Mouse (Mus musculus) neural tube, embryonic 14.5 days (tissue): ENCODE measurements around the gene Msrb1. TPM values are rescaled to one million over a fixed set of nuclear protein-coding genes. Genes with fewer than 3 reads are reported as not detected.

Experiments
- ATAC-seq: fragments of 200-750 bp; cut with Nextera tagmentation; 2 replicates; pipeline ENCODE4 v1.8.0; 2017; ENCODE audit warnings: low read depth, mild to moderate bottlenecking, moderate TSS enrichment, moderate library complexity
- H3K27ac ChIP-seq: fragments of 300-500 bp; sonication (generic); 2 replicates; pipeline ENCODE4 v1.5.1; 2014; ENCODE audit warnings: low read depth, mild to moderate bottlenecking, control low read depth, low read length, moderate library complexity, mixed read lengths
- H3K27me3 ChIP-seq: fragments of 300-500 bp; sonication (generic); 2 replicates; pipeline ENCODE4 v1.6.1; 2014; ENCODE audit warnings: low read length; ENCODE audit not compliant: control insufficient read depth, insufficient read depth
- H3K36me3 ChIP-seq: fragments of 300-500 bp; sonication (generic); 2 replicates; pipeline ENCODE4 v1.6.1; 2014; ENCODE audit warnings: low read length, mixed read lengths; ENCODE audit not compliant: control insufficient read depth, insufficient read depth
- H3K4me1 ChIP-seq: fragments of 300-500 bp; sonication (generic); 2 replicates; pipeline ENCODE4 v1.6.1; 2014; ENCODE audit warnings: low read length; ENCODE audit not compliant: control insufficient read depth, insufficient read depth
- H3K4me2 ChIP-seq: fragments of 300-500 bp; sonication (generic); 2 replicates; pipeline ENCODE4 v1.6.1; 2014; ENCODE audit warnings: mild to moderate bottlenecking, low read depth, low read length, control low read depth
- H3K4me3 ChIP-seq: fragments of 300-500 bp; sonication (generic); 2 replicates; pipeline ENCODE4 v1.5.1; 2014; ENCODE audit warnings: low read depth, low read length, control low read depth, mixed read lengths
- H3K9ac ChIP-seq: fragments of 300-500 bp; sonication (generic); replicated peaks from 2 replicates; pipeline ENCODE4 v1.6.1; 2014; ENCODE audit warnings: low read depth, mild to moderate bottlenecking, control low read depth, low read length, mixed read lengths
- H3K9me3 ChIP-seq: fragments of 300-500 bp; sonication (generic); 2 replicates; pipeline ENCODE4 v1.6.1; 2016; ENCODE audit warnings: low read length; ENCODE audit not compliant: control insufficient read depth
- WGBS: fragments of 180-500 bp; shearing (Covaris S2); extraction: QIAGEN DNeasy Blood & Tissue Kit; methylation state at CpG from one replicate; pipeline ENCODE4 v1.1.7; 2014; 5-methylcytosine and 5-hydroxymethylcytosine counted together
- polyA plus RNA-seq: library from polyadenylated mRNA; unstranded; fragments of >200 nt; fragmentation: Nextera tagmentation; extraction: Ambion mirVana; gene quantifications from 2 replicates; pipeline ENCODE4 v1.2.1, GENCODE M21; 2014

The Msrb1 gene
- polyA plus RNA-seq, 1 experiment from 2014 or later: 27.7 TPM

DNA sequence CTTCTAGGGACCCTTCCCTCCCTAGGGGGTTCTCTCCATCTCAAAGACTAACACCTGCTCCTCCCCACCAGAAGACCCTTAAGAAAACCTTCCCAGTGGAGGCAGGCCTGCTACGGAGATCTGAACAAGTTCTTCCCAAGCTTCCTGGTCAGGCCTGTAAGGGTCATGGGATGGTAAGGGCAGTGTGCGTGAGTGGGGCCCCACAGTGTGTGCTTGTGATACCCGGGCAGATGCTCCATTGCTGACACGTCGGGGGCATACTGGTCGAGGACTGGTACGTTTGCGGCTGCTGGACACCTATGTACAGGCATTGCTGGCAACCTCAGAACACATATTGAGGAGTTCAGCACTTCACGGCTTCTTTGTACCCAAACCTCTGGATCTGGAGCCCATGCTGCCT is 37.7 kb upstream of the Msrb1 start:
- WGBS: 66% methylated on average over 9 of the region's 9 CpGs
- ATAC-seq: no peak
- H3K4me1 ChIP-seq: peaks cover 11% of the 10 kb centered on the region; the same call in 1 of the 2 replicates
- H3K36me3 ChIP-seq: peaks cover 32% of the 10 kb centered on the region
- no peak overlapping the region for H3K4me3 ChIP-seq
- H3K27ac ChIP-seq: no peak overlapping the region
- H3K9ac ChIP-seq: no peak overlapping the region
- H3K4me2 ChIP-seq: no peak overlapping the region
- no peaks in the 10 kb centered on the region for H3K9me3 ChIP-seq
- no peaks in the 10 kb centered on the region for H3K27me3 ChIP-seq

DNA sequence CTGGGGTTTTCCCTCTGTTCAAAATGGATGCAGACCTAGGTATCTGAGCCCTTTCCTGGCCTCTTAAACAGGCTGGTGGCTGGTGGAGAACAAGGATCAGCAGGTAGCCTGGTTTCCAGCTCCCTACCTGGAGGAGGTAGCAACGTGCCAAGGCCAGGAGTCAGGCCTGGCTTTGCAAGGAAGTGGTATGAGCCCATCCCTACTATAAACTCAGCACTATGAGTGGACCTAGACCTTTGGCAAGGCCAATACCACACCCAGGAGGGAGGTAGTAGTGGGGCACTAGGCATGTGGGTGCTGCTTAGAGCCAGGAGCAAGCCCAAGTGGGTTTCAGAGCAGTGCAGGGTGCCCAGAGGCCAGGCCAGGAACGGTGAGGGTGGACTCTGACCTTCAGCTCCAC is 37.0 kb upstream of the Msrb1 start:
- H3K4me2 ChIP-seq: no peak overlapping the region
- H3K9me3 ChIP-seq: no peaks in the 10 kb centered on the region
- no peak overlapping the region for H3K4me3 ChIP-seq
- 86% methylated on average over 2 of the region's 2 CpGs for WGBS
- H3K27ac ChIP-seq: no peak overlapping the region
- ATAC-seq: no peak
- H3K36me3 ChIP-seq: peaks cover 39% of the 10 kb centered on the region
- H3K27me3 ChIP-seq: no peaks in the 10 kb centered on the region
- H3K4me1 ChIP-seq: peaks cover 11% of the 10 kb centered on the region; the same call in 1 of the 2 replicates
- no peak overlapping the region for H3K9ac ChIP-seq

DNA sequence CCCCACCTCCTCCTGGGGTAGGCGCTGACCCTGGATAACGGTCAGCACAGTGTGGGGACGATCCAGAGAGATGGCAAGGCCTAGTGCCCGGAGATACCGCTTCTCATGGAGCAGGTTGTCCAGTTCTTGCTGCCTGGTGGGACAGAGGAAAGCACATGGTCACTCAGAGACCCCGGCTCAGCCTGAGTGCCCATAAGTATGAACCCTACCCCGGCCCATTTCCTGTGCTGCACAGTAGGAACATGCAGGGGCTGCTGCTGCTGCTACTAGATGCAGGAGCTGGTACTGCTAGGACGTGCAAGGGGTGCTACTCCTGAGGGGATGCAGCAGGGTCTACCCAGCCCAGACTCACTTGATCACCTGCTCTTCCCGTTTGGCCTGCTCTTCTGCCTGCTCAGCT is 35.2 kb upstream of the Msrb1 start:
- H3K27me3 ChIP-seq: no peaks in the 10 kb centered on the region
- H3K36me3 ChIP-seq: peaks cover 42% of the 10 kb centered on the region
- H3K4me1 ChIP-seq: 0 out of 2 replicates have a peak, but pooled peaks cover 3% of the 10 kb centered on the region
- no peaks in the 10 kb centered on the region for H3K9me3 ChIP-seq
- no peak for ATAC-seq
- no peak overlapping the region for H3K9ac ChIP-seq
- H3K27ac ChIP-seq: no peak overlapping the region
- 95% methylated on average over 9 of the region's 9 CpGs for WGBS
- H3K4me3 ChIP-seq: no peak overlapping the region
- H3K4me2 ChIP-seq: no peak overlapping the region

GRCm38 (mm10) chr17:24705821-24706220 is 30.6 kb upstream of the Msrb1 start:
- no peak overlapping the region for H3K4me2 ChIP-seq
- H3K27ac ChIP-seq: no peak overlapping the region
- WGBS: 97% methylated on average over 3 of the region's 3 CpGs
- no peak for ATAC-seq
- H3K36me3 ChIP-seq: peaks cover 28% of the 10 kb centered on the region
- no peaks in the 10 kb centered on the region for H3K27me3 ChIP-seq
- H3K4me1 ChIP-seq: peaks cover 7% of the 10 kb centered on the region; the same call in 1 of the 2 replicates
- no peaks in the 10 kb centered on the region for H3K9me3 ChIP-seq
- no peak overlapping the region for H3K9ac ChIP-seq
- no peak overlapping the region for H3K4me3 ChIP-seq

GRCm38 (mm10) chr17:24706982-24707800 is 29.3 kb upstream of the Msrb1 start, which contains the start of gene Tbl3:
Gene Tbl3 (minus strand): TSS chr17:24707660.
- 4% methylated on average over 32 of the region's 32 CpGs for WGBS
- no peaks in the 10 kb centered on the region for H3K27me3 ChIP-seq
- peak; percentile 93 for ATAC-seq
- H3K4me2 ChIP-seq: peak within 1 kb of the TSS; percentile 89
- no peaks in the 10 kb centered on the region for H3K9me3 ChIP-seq
- peaks cover 15% of the 10 kb centered on the region; the same call in 1 of the 2 replicates for H3K36me3 ChIP-seq
- peak within 1 kb of the TSS; percentile 68 for H3K9ac ChIP-seq
- peak within 1 kb of the TSS; percentile 73 for H3K27ac ChIP-seq
- peaks cover 7% of the 10 kb centered on the region; the same call in 1 of the 2 replicates for H3K4me1 ChIP-seq
- peak within 1 kb of the TSS; percentile 80 for H3K4me3 ChIP-seq

- H3K4me1 ChIP-seq: peaks cover 7% of the 10 kb centered on the region; the same call in 1 of the 2 replicates
- H3K9me3 ChIP-seq: no peaks in the 10 kb centered on the region
- peaks cover 13% of the 10 kb centered on the region; the same call in 1 of the 2 replicates for H3K36me3 ChIP-seq
- H3K9ac ChIP-seq: peak overlapping the region; percentile 68
- 7% methylated on average over 24 of the region's 24 CpGs for WGBS
- H3K27ac ChIP-seq: peak overlapping the region; percentile 73
- peak; percentile 51; the same call in 1 of the 2 replicates for ATAC-seq
- H3K4me3 ChIP-seq: peak overlapping the region; percentile 80
- no peaks in the 10 kb centered on the region for H3K27me3 ChIP-seq
- peak overlapping the region; percentile 89 for H3K4me2 ChIP-seq
These were observed 28.5 kb upstream of the Msrb1 start for GRCm38 (mm10) chr17:24707801-24708425.

GRCm38 (mm10) chr17:24708646-24709045 is 27.8 kb upstream of the Msrb1 start:
- Histone ChIP-seq H3K27me3 (no peaks in the 10 kb centered on the region), H3K9me3 (no peaks in the 10 kb centered on the region), H3K27ac (no peak overlapping the region), H3K36me3 (peaks cover 10% of the 10 kb centered on the region; the same call in 1 of the 2 replicates), H3K9ac (no peak overlapping the region), H3K4me1 (peaks cover 7% of the 10 kb centered on the region; the same call in 1 of the 2 replicates), H3K4me2 (no peak overlapping the region), H3K4me3 (no peak overlapping the region)
- 28% methylated on average over 2 of the region's 2 CpGs for WGBS
- no peak for ATAC-seq

- H3K4me3 ChIP-seq: no peak overlapping the region
- H3K27me3 ChIP-seq: no peaks in the 10 kb centered on the region
- no peak for ATAC-seq
- H3K36me3 ChIP-seq: 0 out of 2 replicates have a peak, but pooled peaks cover 4% of the 10 kb centered on the region
- 50% methylated on average over 6 of the region's 6 CpGs for WGBS
- no peak overlapping the region for H3K27ac ChIP-seq
- H3K4me2 ChIP-seq: no peak overlapping the region
- no peaks in the 10 kb centered on the region for H3K9me3 ChIP-seq
- peaks cover 5% of the 10 kb centered on the region; the same call in 1 of the 2 replicates for H3K4me1 ChIP-seq
- H3K9ac ChIP-seq: no peak overlapping the region
These were observed 20.9 kb upstream of the Msrb1 start for GRCm38 (mm10) chr17:24715556-24715955.
